Mouse (Mus musculus): ENCODE data around the gene Rdh1. TPM values are rescaled to one million over a fixed set of nuclear protein-coding genes. Genes with fewer than 3 reads are reported as not detected.
A peak's percentile ranks its signal among the peaks of the same experiment; 100 is the strongest.
"Not testable (repeated sequence)": the region's sequence is repeated elsewhere in the genome, so short reads cannot be mapped to it uniquely, and the experiment has no call there.

The Rdh1 gene
- polyA plus RNA-seq, 2 experiments, result 0.15 to 0.17 TPM

DNA sequence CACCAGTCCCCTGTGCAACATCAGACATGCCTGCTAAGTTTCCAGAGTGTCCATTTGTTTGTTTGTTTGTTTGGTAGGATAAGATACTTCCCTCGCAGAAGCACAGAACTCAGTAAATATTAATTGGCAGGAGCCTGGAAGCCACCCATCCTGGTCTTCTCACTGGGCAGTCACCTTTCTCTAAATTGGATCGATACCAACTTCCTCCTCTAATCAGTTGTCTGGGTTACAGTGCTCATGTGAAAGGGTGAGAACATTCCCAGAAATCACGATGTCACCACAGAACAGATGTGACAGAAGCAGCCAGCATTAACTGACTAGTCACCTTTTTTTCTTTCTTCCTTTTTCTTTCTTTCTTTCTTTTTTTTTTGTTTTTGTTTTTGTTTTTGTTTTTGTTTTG lies 4.3 kb upstream of the Rdh1 start:
- H3K27me3 ChIP-seq (ENCODE audit: control insufficient read depth, insufficient read depth, low read length), result no peaks in the 10 kb centered on the region

DNA sequence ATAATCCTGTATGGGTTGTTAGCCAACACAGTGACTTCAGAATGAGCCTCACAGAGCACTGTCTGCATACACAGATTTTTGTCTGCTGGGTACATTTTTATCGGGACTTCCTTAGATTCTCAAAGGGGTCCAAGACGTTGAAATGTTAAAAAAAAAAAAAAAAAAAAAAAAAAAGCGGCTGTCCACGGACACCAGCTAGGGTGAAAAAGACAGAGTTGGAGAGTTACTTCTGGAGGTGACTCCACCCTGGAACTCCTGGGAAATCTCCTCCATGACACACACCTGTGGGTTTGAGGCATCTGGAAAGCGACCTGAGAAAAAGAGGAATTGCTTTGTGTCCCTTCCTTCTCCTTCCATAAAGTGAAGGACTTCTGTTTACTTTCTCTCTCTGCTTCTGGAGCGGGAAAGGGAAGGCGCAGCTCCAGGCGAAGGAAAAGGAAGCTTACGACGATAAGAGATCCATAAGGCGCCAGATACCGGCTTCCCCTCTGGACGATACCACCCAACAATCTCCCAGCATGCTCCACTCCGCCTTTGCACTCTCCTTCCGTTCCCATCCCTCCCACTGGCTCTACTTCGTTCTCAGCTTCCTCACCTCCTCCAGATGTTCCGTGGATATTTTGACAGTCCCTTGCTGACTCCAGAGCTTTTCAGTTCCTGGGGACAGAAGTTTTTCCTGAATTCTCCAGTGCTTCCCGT lies 3.6 kb upstream of the Rdh1 start:
- TF ChIP-seq EP300 (IDR thresholded peaks at IDR 0.05; ENCODE audit: low read depth) (no peak), CTCF (IDR thresholded peaks at IDR 0.05; ENCODE audit: low read depth) (no peak)

More for the DNA sequence above, 4.3 kb upstream of the Rdh1 start:
- no peaks in the 10 kb centered on the region for H3K9me3 ChIP-seq (ENCODE audit: control insufficient read depth, low read length)
- H3K9ac ChIP-seq (replicated peaks), result no peak overlapping the region
- no peak overlapping the region for H3K27ac ChIP-seq
- DNase-seq (ENCODE audit: low read depth in 3 of 3, low spot score in 3 of 3), result no peak
- peaks cover 10 to 25% of the 10 kb centered on the region in 2 experiments for H3K4me1 ChIP-seq (replicated peaks; ENCODE audit: control insufficient read depth in 2 of 2, insufficient read depth in 2 of 2, low read length in 1 of 2)
- no peaks in the 10 kb centered on the region for H3K36me3 ChIP-seq (replicated peaks; ENCODE audit: control insufficient read depth, insufficient read depth, low read depth)
- H3K4me3 ChIP-seq (ENCODE audit: insufficient read depth in 1 of 2, low read depth in 2 of 2, low read length in 2 of 2), result no peak overlapping the region
- TF ChIP-seq EP300 (IDR thresholded peaks at IDR 0.05; ENCODE audit: low read depth) (no peak), CTCF (IDR thresholded peaks at IDR 0.05; ENCODE audit: low read depth) (no peak)
- no peak overlapping the region for H3K4me2 ChIP-seq (ENCODE audit: low read depth)
- WGBS (ENCODE audit: insufficient replicate concordance), result 31% methylated on average over 3 of the region's 3 CpGs
- ATAC-seq (ENCODE audit: insufficient read depth), result no peak

DNA sequence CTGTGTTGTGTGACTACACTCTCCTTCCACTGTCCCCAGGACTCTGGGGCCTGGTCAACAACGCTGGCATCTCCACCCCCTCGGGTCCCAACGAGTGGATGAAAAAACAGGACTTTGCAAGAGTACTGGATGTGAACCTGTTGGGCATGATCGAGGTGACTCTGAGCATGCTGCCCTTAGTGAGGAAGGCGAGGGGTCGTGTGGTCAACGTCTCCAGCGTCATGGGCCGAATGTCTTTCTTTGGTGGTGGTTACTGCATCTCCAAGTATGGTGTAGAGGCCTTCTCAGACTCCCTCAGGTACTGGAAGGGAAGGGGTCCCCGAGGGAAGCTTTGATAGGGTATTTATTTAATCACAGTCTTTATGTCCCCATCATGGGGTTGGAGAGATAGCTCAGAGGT lies 3.4 kb downstream of the Rdh1 start:
- H3K36me3 ChIP-seq (replicated peaks; ENCODE audit: control insufficient read depth, insufficient read depth, low read depth); ATAC-seq (ENCODE audit: insufficient read depth); H3K27me3 ChIP-seq (ENCODE audit: control insufficient read depth, insufficient read depth, low read length); H3K4me3 ChIP-seq (ENCODE audit: insufficient read depth in 1 of 2, low read depth in 2 of 2, low read length in 2 of 2); H3K4me2 ChIP-seq (ENCODE audit: low read depth); H3K9ac ChIP-seq (replicated peaks); H3K9me3 ChIP-seq (ENCODE audit: control insufficient read depth, low read length); DNase-seq (ENCODE audit: low read depth in 3 of 3, low spot score in 3 of 3); H3K27ac ChIP-seq: not testable (repeated sequence)
- H3K4me1 ChIP-seq (replicated peaks; ENCODE audit: control insufficient read depth in 2 of 2, insufficient read depth in 2 of 2, low read length in 1 of 2), result peaks cover 0 to 10% of the 10 kb centered on the region in 2 experiments; a peak in 2 of 4 replicates
- WGBS (ENCODE audit: insufficient replicate concordance), result 59% methylated on average over 10 of the region's 10 CpGs

More for the DNA sequence above, 3.6 kb upstream of the Rdh1 start:
- WGBS (ENCODE audit: insufficient replicate concordance), result 15% methylated on average over 18 of the region's 18 CpGs
- Histone ChIP-seq H3K4me1 (replicated peaks; ENCODE audit: control insufficient read depth in 2 of 2, insufficient read depth in 2 of 2, low read length in 1 of 2) (peaks cover 10 to 27% of the 10 kb centered on the region in 2 experiments), H3K36me3 (replicated peaks; ENCODE audit: control insufficient read depth, insufficient read depth, low read depth) (no peaks in the 10 kb centered on the region), H3K4me3 (ENCODE audit: insufficient read depth in 1 of 2, low read depth in 2 of 2, low read length in 2 of 2) (peak overlapping the region in 1 of 2 experiments; percentile 10; a peak in 2 of 4 replicates), H3K27me3 (ENCODE audit: control insufficient read depth, insufficient read depth, low read length) (no peaks in the 10 kb centered on the region), H3K27ac (no peak overlapping the region), H3K9ac (replicated peaks) (no peak overlapping the region), H3K4me2 (ENCODE audit: low read depth) (peak overlapping the region; percentile 47), H3K9me3 (ENCODE audit: control insufficient read depth, low read length) (no peaks in the 10 kb centered on the region)
- DNase-seq (ENCODE audit: low read depth in 3 of 3, low spot score in 3 of 3), result no peak
- ATAC-seq (ENCODE audit: insufficient read depth), result peak; percentile 29; the same call in 1 of the 2 replicates

DNA sequence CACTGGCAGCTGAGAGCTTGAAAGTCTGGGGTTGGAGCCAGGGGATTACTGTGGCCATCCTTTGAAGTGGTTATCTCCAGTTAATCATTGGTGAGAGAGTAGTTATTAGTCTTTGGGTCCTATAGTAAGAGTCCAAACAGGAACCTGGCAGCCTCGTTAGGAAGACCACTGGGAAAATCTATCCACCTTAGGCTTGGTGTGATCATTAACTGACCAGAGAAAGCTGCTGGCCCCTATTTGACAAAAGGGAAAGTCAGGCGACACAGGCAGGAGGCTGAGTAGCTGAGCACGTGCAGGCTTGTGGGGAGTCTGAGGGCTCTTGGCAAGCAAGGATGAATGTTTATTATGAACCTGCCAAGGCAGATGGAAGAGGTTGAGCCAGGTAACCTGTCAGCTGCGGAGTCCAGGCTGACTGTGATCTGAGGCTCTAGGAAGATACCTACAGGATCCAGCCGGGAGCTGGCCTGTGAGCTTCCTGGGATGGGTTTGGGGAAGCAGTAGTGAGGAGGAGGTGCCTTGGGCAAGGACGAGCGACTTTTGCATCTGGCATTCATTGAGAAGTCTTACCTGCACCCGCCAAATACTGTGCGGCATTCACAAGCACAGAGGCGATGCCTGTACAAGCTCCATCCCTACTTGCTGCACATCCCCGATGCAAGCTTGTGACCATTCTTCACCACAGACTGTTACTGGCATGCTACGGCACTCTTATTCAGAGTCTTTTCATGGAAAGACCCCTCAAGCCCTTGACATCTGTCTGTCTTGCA lies 4.6 kb downstream of the Rdh1 start:
- no peak overlapping the region for H3K27ac ChIP-seq
- H3K4me1 ChIP-seq (replicated peaks; ENCODE audit: control insufficient read depth in 2 of 2, insufficient read depth in 2 of 2, low read length in 1 of 2), result peaks cover 0 to 10% of the 10 kb centered on the region in 2 experiments; a peak in 2 of 4 replicates
- no peak for DNase-seq (ENCODE audit: low read depth in 3 of 3, low spot score in 3 of 3)
- H3K4me3 ChIP-seq (ENCODE audit: insufficient read depth in 1 of 2, low read depth in 2 of 2, low read length in 2 of 2), result no peak overlapping the region
- TF ChIP-seq EP300 (IDR thresholded peaks at IDR 0.05; ENCODE audit: low read depth) (no peak), CTCF (IDR thresholded peaks at IDR 0.05; ENCODE audit: low read depth) (no peak)
- whole genome bisulfite sequencing (ENCODE audit: insufficient replicate concordance), result 53% methylated on average over 12 of the region's 12 CpGs
- no peaks in the 10 kb centered on the region for H3K9me3 ChIP-seq (ENCODE audit: control insufficient read depth, low read length)
- no peaks in the 10 kb centered on the region for H3K36me3 ChIP-seq (replicated peaks; ENCODE audit: control insufficient read depth, insufficient read depth, low read depth)
- H3K27me3 ChIP-seq (ENCODE audit: control insufficient read depth, insufficient read depth, low read length), result no peaks in the 10 kb centered on the region
- peak; percentile 63 for ATAC-seq (ENCODE audit: insufficient read depth)
- H3K4me2 ChIP-seq (ENCODE audit: low read depth), result no peak overlapping the region
- no peak overlapping the region for H3K9ac ChIP-seq (replicated peaks)

DNA sequence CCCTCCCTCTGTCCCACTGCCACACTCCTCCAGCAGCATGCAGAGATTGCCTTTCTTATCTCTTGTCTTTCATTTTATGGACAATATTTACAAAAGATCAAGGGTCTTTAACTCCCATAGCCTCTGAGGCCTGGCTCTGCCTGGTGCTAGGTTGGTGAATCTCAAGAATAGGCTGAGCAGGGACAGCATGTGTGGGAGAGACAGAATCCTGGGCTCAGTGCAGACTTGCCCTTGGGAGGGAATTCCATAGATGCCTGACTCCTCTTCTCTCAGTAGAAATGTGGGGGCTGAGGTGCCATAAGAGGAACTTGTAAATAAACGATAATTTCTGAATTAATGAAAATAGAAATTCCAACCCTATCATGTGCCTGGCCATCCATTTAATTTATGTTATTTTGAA lies 7.0 kb downstream of the Rdh1 start:
- Histone ChIP-seq H3K36me3 (replicated peaks; ENCODE audit: control insufficient read depth, insufficient read depth, low read depth) (no peaks in the 10 kb centered on the region), H3K9me3 (ENCODE audit: control insufficient read depth, low read length) (no peaks in the 10 kb centered on the region), H3K4me3 (ENCODE audit: insufficient read depth in 1 of 2, low read depth in 2 of 2, low read length in 2 of 2) (no peak overlapping the region), H3K27me3 (ENCODE audit: control insufficient read depth, insufficient read depth, low read length) (no peaks in the 10 kb centered on the region), H3K4me2 (ENCODE audit: low read depth) (no peak overlapping the region), H3K9ac (replicated peaks) (no peak overlapping the region), H3K4me1 (replicated peaks; ENCODE audit: control insufficient read depth in 2 of 2, insufficient read depth in 2 of 2, low read length in 1 of 2) (peaks cover 0 to 3% of the 10 kb centered on the region in 2 experiments; a peak in 2 of 4 replicates), H3K27ac (no peak overlapping the region)
- whole genome bisulfite sequencing (ENCODE audit: insufficient replicate concordance), result 63% methylated on average over 1 of the region's 1 CpGs
- ATAC-seq (ENCODE audit: insufficient read depth) (no peak), DNase-seq (ENCODE audit: low read depth in 3 of 3, low spot score in 3 of 3) (no peak)
- TF ChIP-seq EP300 (IDR thresholded peaks at IDR 0.05; ENCODE audit: low read depth) (no peak), CTCF (IDR thresholded peaks at IDR 0.05; ENCODE audit: low read depth) (no peak)
